Mouse (Mus musculus): ENCODE data around the gene Crispld2. TPM values are rescaled to one million over a fixed set of nuclear protein-coding genes. Genes with fewer than 3 reads are reported as not detected.

Crispld2 gene
- total and polyA plus RNA-seq, 3 experiments = not detected

DNA sequence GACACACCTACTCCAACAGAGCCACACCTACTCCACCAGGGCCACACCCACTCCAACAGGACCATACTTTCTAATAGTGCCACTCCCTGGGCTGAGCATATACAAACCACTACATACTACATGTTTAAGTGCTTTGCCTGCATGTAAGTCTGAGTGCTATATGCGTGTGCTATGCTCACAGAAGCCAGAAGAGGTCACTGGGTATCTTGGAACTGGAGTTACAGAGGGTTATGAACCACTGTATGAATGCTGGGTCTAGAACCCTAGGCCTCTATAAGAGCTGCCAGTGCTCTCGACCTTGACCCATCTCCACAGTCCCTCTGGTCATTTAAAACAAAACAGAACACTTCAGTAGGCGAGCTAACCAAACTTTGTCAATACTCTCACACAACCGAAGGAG, 11.0 kb upstream of the Crispld2 start:
- in situ Hi-C loops (cut with MboI; ENCODE audit: low pct_ligation_motif_present, low pct_unique_long_range_greater_than_20kb, low sequenced_read_pairs) = no loop called here
- H3K4me3 ChIP-seq (replicated peaks in 1 of 3; ENCODE audit: low read depth in 2 of 3, low read length in 2 of 3, poor library complexity in 1 of 3) = no peak overlapping the region

GRCm38 (mm10) chr8:119984085-119984484, 8.2 kb upstream of the Crispld2 start:
- H3K27ac ChIP-seq (ENCODE audit: insufficient read depth, low read depth) = no peak overlapping the region
- dilution Hi-C loops (cut with MboI; ENCODE audit: extremely low pct_ligation_motif_present, extremely low pct_unique_long_range_greater_than_20kb, low sequenced_read_pairs) = no loop called here
- H3K4me3 ChIP-seq (replicated peaks in 1 of 3; ENCODE audit: low read depth in 2 of 3, low read length in 2 of 3, poor library complexity in 1 of 3) = no peak overlapping the region
- H3K9ac ChIP-seq (ENCODE audit: insufficient read depth, low read depth) = no peak overlapping the region
- no peaks in the 10 kb centered on the region for H3K79me2 ChIP-seq (replicated peaks; ENCODE audit: control insufficient read depth, extremely low read depth, insufficient read depth, poor library complexity, severe bottlenecking)
- in situ Hi-C loops (cut with MboI; ENCODE audit: low pct_ligation_motif_present, low pct_unique_long_range_greater_than_20kb, low sequenced_read_pairs) = no loop called here
- H3K36me3 ChIP-seq (replicated peaks in 1 of 2; ENCODE audit: control insufficient read depth in 1 of 2, insufficient read depth in 1 of 2, low read length in 1 of 2) = no peaks in the 10 kb centered on the region
- peak; percentile 16 for DNase-seq (ENCODE audit: extremely low read depth)
- H3K27me3 ChIP-seq (replicated peaks) = peaks cover 19% of the 10 kb centered on the region
- H3K4me2 ChIP-seq (ENCODE audit: insufficient read depth, low read depth, poor library complexity, severe bottlenecking) = no peak overlapping the region
- TF ChIP-seq SMC3 (IDR thresholded peaks at IDR 0.05; ENCODE audit: low read depth, low read length) = peak; percentile 42
- TF ChIP-seq TCF12 (IDR thresholded peaks at IDR 0.05; ENCODE audit: low read depth, low read length) = no peak
- TF ChIP-seq ZMIZ1 (IDR thresholded peaks at IDR 0.05; ENCODE audit: low read depth, low read length) = no peak
- TF ChIP-seq ZNF384 (IDR thresholded peaks at IDR 0.05; ENCODE audit: low read depth, low read length) = no peak
- no peak for TF ChIP-seq ZC3H11A (IDR thresholded peaks at IDR 0.05; ENCODE audit: low read depth, low read length)
- peak; percentile 19 to 52; a peak in 2 of 4 replicates for TF ChIP-seq CTCF (conservative IDR thresholded peaks at IDR 0.05 in 1 of 2, IDR thresholded peaks at IDR 0.05 in 1 of 2; ENCODE audit: low read depth in 2 of 2, low read length in 2 of 2)
- no peak for TF ChIP-seq RCOR1 (conservative IDR thresholded peaks at IDR 0.05; ENCODE audit: low read depth, low read length)
- peak; percentile 35 for TF ChIP-seq RAD21 (IDR thresholded peaks at IDR 0.05; ENCODE audit: low read depth, low read length)
- no peak for TF ChIP-seq MEF2A (IDR thresholded peaks at IDR 0.05; ENCODE audit: borderline replicate concordance, low read depth, low read length)
- no peak for TF ChIP-seq MAZ (IDR thresholded peaks at IDR 0.05; ENCODE audit: low read depth, low read length)
- TF ChIP-seq NRF1 (IDR thresholded peaks at IDR 0.05; ENCODE audit: low read depth, low read length) = no peak
- H3K9me3 ChIP-seq (replicated peaks; ENCODE audit: low read length) = no peaks in the 10 kb centered on the region
- peaks cover 6 to 9% of the 10 kb centered on the region in 2 experiments for H3K4me1 ChIP-seq (ENCODE audit: control insufficient read depth in 1 of 2, insufficient read depth in 2 of 2)

More for the DNA sequence above, 11.0 kb upstream of the Crispld2 start:
- H3K9ac ChIP-seq (ENCODE audit: insufficient read depth, low read depth) = no peak overlapping the region
- no peak for DNase-seq (ENCODE audit: extremely low read depth)
- TF ChIP-seq CTCF (conservative IDR thresholded peaks at IDR 0.05 in 1 of 2, IDR thresholded peaks at IDR 0.05 in 1 of 2; ENCODE audit: low read depth in 2 of 2, low read length in 2 of 2) = peak; percentile 14 to 68; a peak in 2 of 4 replicates
- TF ChIP-seq USF1 (IDR thresholded peaks at IDR 0.05; ENCODE audit: low read depth, low read length) = no peak
- no peak for TF ChIP-seq BHLHE40 (IDR thresholded peaks at IDR 0.05; ENCODE audit: low read depth, low read length)
- no peak for TF ChIP-seq ETS1 (conservative IDR thresholded peaks at IDR 0.05; ENCODE audit: low read depth, low read length)
- no peak for TF ChIP-seq IRF4 (IDR thresholded peaks at IDR 0.05; ENCODE audit: low read depth, low read length)
- no peak for TF ChIP-seq NRF1 (IDR thresholded peaks at IDR 0.05; ENCODE audit: low read depth, low read length)
- TF ChIP-seq ZKSCAN1 (IDR thresholded peaks at IDR 0.05; ENCODE audit: borderline replicate concordance, low read depth, low read length) = no peak
- no peak for TF ChIP-seq MAFK (IDR thresholded peaks at IDR 0.05; ENCODE audit: insufficient replicate concordance, low read length)
- peak; percentile 71 for TF ChIP-seq RAD21 (IDR thresholded peaks at IDR 0.05; ENCODE audit: low read depth, low read length)
- TF ChIP-seq SMC3 (IDR thresholded peaks at IDR 0.05; ENCODE audit: low read depth, low read length) = peak; percentile 43
- TF ChIP-seq MEF2A (IDR thresholded peaks at IDR 0.05; ENCODE audit: borderline replicate concordance, low read depth, low read length) = no peak
- no peak for TF ChIP-seq GABPA (IDR thresholded peaks at IDR 0.05; ENCODE audit: insufficient replicate concordance, low read depth, low read length)
- H3K27me3 ChIP-seq (replicated peaks) = peaks cover 11% of the 10 kb centered on the region
- no peaks in the 10 kb centered on the region for H3K36me3 ChIP-seq (replicated peaks in 1 of 2; ENCODE audit: control insufficient read depth in 1 of 2, insufficient read depth in 1 of 2, low read length in 1 of 2)
- H3K4me1 ChIP-seq (ENCODE audit: control insufficient read depth in 1 of 2, insufficient read depth in 2 of 2) = peaks cover 8 to 12% of the 10 kb centered on the region in 2 experiments
- H3K27ac ChIP-seq (ENCODE audit: insufficient read depth, low read depth) = no peak overlapping the region
- H3K4me2 ChIP-seq (ENCODE audit: insufficient read depth, low read depth, poor library complexity, severe bottlenecking) = no peak overlapping the region
- dilution Hi-C loops (cut with MboI; ENCODE audit: extremely low pct_ligation_motif_present, extremely low pct_unique_long_range_greater_than_20kb, low sequenced_read_pairs) = no loop called here
- no peaks in the 10 kb centered on the region for H3K9me3 ChIP-seq (replicated peaks; ENCODE audit: low read length)
- no peaks in the 10 kb centered on the region for H3K79me2 ChIP-seq (replicated peaks; ENCODE audit: control insufficient read depth, extremely low read depth, insufficient read depth, poor library complexity, severe bottlenecking)
